Mouse (Mus musculus): ENCODE data around the gene Hist1h2ad.
"Not testable (repeated sequence)": the region's sequence is repeated elsewhere in the genome, so short reads cannot be mapped to it uniquely, and the experiment has no call there.

Hist1h2ad gene

GRCm38 (mm10) chr13:23562699-23563462, 11.3 kb upstream of the Hist1h2ad start:
- DNase-seq (ENCODE audit: low spot score in 2 of 2), result peak; percentile 27 to 54

GRCm38 (mm10) chr13:23564482-23564881, 9.7 kb upstream of the Hist1h2ad start:
- DNase-seq (ENCODE audit: low spot score in 2 of 2), result no peak

GRCm38 (mm10) chr13:23570261-23571021, 3.7 kb upstream of the Hist1h2ad start:
- DNase-seq (ENCODE audit: low spot score in 2 of 2), result not testable (repeated sequence)

GRCm38 (mm10) chr13:23571022-23571503, 3.1 kb upstream of the Hist1h2ad start, which contains the start of the genes Hist1h2ae and Hist1h2bg:
Gene Hist1h2ae, minus strand, starts transcription at chr13:23571220.
Gene Hist1h2bg, plus strand, starts transcription at chr13:23571396.
- peak; percentile 80 to 88 for DNase-seq (ENCODE audit: low spot score in 2 of 2)

- DNase-seq (ENCODE audit: low spot score in 2 of 2), result not testable (repeated sequence)
Observed at GRCm38 (mm10) chr13:23571504-23572217, 2.5 kb upstream of the Hist1h2ad start.

GRCm38 (mm10) chr13:23572218-23573033, 1.8 kb upstream of the Hist1h2ad start:
- no peak for DNase-seq (ENCODE audit: low spot score in 2 of 2)

GRCm38 (mm10) chr13:23573034-23573897, 915 bp upstream of the Hist1h2ad start:
- DNase-seq (ENCODE audit: low spot score in 2 of 2), result not testable (repeated sequence)

GRCm38 (mm10) chr13:23574546-23575170, 477 bp downstream of the Hist1h2ad start:
- DNase-seq (ENCODE audit: low spot score in 2 of 2), result not testable (repeated sequence)

- peak; percentile 76 to 87 for DNase-seq (ENCODE audit: low spot score in 2 of 2)
Observed at GRCm38 (mm10) chr13:23575271-23575851, 1.2 kb downstream of the Hist1h2ad start, which contains the start of gene Hist1h3d. Gene Hist1h3d, plus strand, starts transcription at chr13:23575763.

- not testable (repeated sequence) for DNase-seq (ENCODE audit: low spot score in 2 of 2)
Observed at GRCm38 (mm10) chr13:23575864-23576313, 1.7 kb downstream of the Hist1h2ad start.

- no peak for DNase-seq (ENCODE audit: low spot score in 2 of 2)
Observed at GRCm38 (mm10) chr13:23576351-23576881, 2.2 kb downstream of the Hist1h2ad start.

- no peak for DNase-seq (ENCODE audit: low spot score in 2 of 2)
Observed at GRCm38 (mm10) chr13:23576906-23577639, 2.9 kb downstream of the Hist1h2ad start.

- no peak for DNase-seq (ENCODE audit: low spot score in 2 of 2)
Observed at GRCm38 (mm10) chr13:23577835-23578234, 3.7 kb downstream of the Hist1h2ad start.

GRCm38 (mm10) chr13:23581408-23582218, 7.4 kb downstream of the Hist1h2ad start, which contains the start of gene Hist1h4d:
Gene Hist1h4d, plus strand, starts transcription at chr13:23581598.
- DNase-seq (ENCODE audit: low spot score in 2 of 2), result peak; percentile 95 to 98

- no peak for DNase-seq (ENCODE audit: low spot score in 2 of 2)
Observed at GRCm38 (mm10) chr13:23582219-23583056, 8.3 kb downstream of the Hist1h2ad start.
